Mouse (Mus musculus) C2C12 (cell line): ENCODE measurements at regions not wholly inside any gene's neighbourhood (a gene's known extent, or its start where the extent isn't known, plus 50 kb on each side); places are given as distances from the start of the nearest gene placed in this dataset.

Experiments used
- CEBPB ChIP-seq: IDR thresholded peaks from one replicate; pipeline ENCODE4 v1.6.1; 2011; ENCODE audit warnings: low read depth, mild to moderate bottlenecking, control low read depth, moderate library complexity
- CTCF ChIP-seq: IDR thresholded peaks from one replicate; pipeline ENCODE4 v1.5.1; 2011; ENCODE audit not compliant: control insufficient read depth, insufficient read depth, insufficient read length
- FOSL1 ChIP-seq: IDR thresholded peaks from one replicate; pipeline ENCODE4 v1.8.0; 2011; ENCODE audit warnings: mild to moderate bottlenecking, low read length; ENCODE audit not compliant: poor library complexity, insufficient read depth, severe bottlenecking
- MYOG ChIP-seq: IDR thresholded peaks from one replicate; pipeline ENCODE4 v1.6.1; 2011; ENCODE audit not compliant: control insufficient read depth, insufficient read length; ENCODE audit errors: extremely low read depth
- USF1 ChIP-seq: IDR thresholded peaks from one replicate; pipeline ENCODE4 v1.6.1; 2011; ENCODE audit warnings: low read depth, mild to moderate bottlenecking, control low read depth, moderate library complexity

GRCm38 (mm10) chr9:94618079-94618786 lies 51.5 kb upstream of the Slc9a9 start:
- TF ChIP-seq CTCF (no peak), USF1 (no peak), FOSL1 (no peak), CEBPB (no peak), MYOG (no peak)
